Mouse (Mus musculus) left cerebral cortex, postnatal 10 days (tissue): ENCODE results near the gene Gm42517. TPM values are rescaled to one million over a fixed set of nuclear protein-coding genes. Genes with fewer than 3 reads are reported as not detected.

Experiments
- DNase-seq, 2 experiments: peaks; one replicate each; pipeline ENCODE4 v3.0.0; 2021 to 2022; ENCODE audit warnings: low spot score in 2 of 2, mixed read lengths in 1 of 2; ENCODE audit errors: extremely low spot score in 1 of 2
- intact Hi-C: fragments of 180-260 bp; cut with DNase I; formaldehyde crosslinking; loops from one replicate; pipeline ENCODE4 v1.15.1; 2025
- total RNA-seq, 2 experiments: library from RNA; stranded (reverse); gene quantifications; 2 replicates each; pipeline ENCODE4 v1.2.3; 2021

Gene Gm42517
- total RNA-seq = 10 to 100 TPM; 64.6 to 67.5 TPM

DNA sequence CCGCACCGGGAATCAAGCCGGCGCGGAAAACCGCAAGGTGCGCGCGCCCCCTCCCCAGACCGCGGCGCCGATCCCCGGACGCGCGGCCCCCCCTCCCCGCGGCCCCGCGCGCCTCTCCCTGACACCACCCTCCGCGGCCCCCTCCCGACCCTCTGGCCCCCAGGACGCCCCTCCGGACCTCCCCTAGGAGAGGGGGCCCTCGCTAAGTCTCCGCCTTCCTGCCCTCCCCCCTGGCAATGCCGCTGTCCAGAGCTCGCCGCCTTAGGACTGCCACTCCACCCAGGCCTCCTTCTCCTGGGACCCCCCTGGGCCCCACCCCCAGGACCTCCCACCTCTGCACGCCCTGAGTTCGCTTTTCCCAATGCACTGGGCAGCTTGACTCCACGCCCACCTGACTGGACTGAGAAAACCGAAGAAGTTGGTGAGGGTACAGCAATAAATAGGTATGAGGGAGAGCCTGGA is at the start of gene Gm42517:
Gene Gm42517 (minus strand): TSS at position 52 of the 462 bp plus-strand sequence.
- intact Hi-C loops = loop anchor here (5.0 kb wide), 2 partner anchors 64 to 94 kb away; partner anchors contain the start of genes Atp5k and Pcgf3
- DNase-seq = peak in 1 of 2 experiments; percentile 67

DNA sequence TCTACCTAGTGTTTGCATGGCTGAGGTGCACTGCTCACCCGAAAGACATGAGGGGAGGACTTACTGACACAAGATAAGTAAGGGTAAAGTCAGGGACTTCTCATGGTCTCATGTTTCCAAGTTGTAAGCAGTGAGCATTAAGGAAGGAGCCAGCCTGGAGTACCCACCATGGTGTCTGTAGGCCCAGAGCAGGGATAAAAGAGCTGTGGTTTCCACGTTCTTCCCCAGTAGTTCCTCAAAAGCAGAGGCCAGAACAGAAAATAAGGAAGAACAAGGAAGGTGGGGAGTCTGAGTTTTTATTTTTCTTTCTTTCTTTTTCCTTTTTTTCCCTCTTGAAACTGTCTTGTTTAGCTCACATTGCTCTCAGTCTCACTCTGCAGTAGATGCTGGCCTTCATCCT is 47.0 kb upstream of the Gm42517 start:
- intact Hi-C loops = no loop called here
- DNase-seq = no peak

GRCm38 (mm10) chr5:108406977-108407376 is 39.3 kb upstream of the Gm42517 start:
- intact Hi-C loops = no loop called here
- DNase-seq = no peak

GRCm38 (mm10) chr5:108405460-108405859 is 37.7 kb upstream of the Gm42517 start:
- DNase-seq = no peak
- intact Hi-C loops = no loop called here

DNA sequence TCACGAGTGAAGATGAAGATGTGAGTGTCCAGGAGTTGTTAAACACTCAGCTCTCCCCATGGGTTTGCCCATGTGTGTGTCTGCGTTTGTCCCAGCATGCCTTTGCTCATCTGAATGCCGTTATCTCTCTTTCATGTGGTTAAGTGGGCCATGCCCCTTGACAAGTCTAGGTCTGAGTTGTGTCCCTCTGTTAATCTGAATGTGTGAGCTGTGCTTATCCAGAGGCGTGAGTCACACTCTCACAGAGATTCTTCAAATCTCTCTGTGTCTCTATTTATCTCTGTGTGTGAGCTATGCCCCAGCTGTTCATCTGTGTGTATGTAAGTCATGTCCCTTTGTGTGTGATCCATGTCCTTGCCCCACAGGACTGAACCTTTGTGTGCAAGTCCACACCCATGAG is 35.7 kb upstream of the Gm42517 start:
- intact Hi-C loops = no loop called here
- DNase-seq = no peak

GRCm38 (mm10) chr5:108389744-108390143 is 22.0 kb upstream of the Gm42517 start:
- DNase-seq = no peak
- intact Hi-C loops = no loop called here

DNA sequence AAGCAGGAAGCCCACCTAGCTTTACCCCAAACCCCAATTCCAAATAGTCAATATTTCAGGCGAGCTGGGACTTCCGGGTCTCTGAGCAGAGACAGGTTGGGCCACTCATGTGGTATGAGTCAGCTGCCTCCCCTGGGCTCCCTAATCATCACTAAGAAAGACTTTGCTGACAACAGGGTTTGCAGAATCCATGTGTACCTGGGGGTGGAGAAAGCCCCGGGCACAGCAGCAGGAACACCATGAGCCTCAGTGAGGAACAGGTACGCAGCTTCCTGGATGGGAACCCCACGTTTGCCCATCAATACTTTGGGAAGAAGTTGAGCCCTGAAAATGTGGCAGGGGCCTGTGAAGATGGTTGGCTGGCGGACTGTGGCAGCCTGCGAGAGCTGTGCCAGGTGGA is 20.5 kb upstream of the Gm42517 start, which contains the start of gene Pde6b:
Gene Pde6b (plus strand): TSS at position 191 of the 400 bp plus-strand sequence.
- DNase-seq = no peak
- intact Hi-C loops = no loop called here

DNA sequence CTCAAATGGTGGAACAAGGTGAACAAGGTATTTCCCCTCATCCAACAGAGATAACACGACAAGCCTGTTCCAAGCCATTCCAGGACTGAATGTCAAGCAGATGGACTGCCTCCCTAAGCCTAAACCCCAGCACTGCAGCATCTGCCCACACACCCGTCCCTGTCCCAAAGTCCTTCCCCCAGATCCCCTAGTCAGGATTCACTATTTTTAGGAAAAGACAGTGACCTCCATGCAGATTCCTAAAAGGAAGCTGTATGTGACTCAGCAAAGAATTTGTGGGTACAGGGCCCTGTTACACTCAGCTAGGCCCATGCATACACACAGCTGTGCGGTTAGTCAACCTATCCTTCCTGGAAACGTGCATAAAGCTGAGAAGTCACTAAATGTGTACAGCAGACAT is 18.7 kb upstream of the Gm42517 start:
- intact Hi-C loops = no loop called here
- no peak for DNase-seq

DNA sequence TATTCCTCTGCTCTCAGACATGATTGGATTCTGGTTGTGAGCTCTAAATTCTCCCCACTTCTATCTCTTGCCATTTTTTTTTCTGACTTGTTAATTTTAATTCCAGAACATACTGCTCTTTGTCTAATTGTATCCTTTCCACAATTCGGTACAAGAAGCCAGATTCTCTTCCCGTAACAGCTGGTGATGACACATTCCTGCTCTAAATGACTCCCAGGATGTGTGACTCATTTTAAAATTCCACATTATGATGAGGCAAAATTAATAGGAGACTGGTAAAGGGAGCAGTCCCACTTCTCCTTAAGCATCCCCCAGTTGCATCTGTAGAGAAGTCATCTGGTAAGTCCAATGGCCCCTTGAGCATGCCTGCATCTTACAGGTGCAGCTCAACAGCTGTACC is 17.9 kb upstream of the Gm42517 start:
- intact Hi-C loops = no loop called here
- no peak for DNase-seq

DNA sequence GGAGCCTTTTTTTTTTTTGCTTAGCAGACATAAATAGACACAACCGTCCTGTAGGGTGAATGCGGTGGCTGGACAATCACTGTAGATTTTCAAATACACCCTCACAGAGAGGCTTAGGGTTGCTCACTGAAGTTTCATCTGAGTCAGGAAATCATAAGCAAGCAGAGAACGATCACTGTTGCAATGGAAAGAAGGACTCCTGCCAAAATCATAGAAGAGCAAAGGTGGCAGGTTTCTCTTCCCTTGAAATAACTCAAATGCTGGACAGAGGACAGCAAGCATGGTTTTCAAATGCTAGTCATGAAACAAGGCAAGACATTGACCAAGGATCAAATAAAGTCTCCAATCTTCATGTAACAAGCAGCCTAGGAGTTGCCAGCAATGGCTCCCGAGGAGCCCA is 10.6 kb upstream of the Gm42517 start:
- intact Hi-C loops = no loop called here
- no peak for DNase-seq

- intact Hi-C loops = no loop called here
- no peak for DNase-seq
Measured at GRCm38 (mm10) chr5:108376059-108376458, 8.3 kb upstream of the Gm42517 start.

DNA sequence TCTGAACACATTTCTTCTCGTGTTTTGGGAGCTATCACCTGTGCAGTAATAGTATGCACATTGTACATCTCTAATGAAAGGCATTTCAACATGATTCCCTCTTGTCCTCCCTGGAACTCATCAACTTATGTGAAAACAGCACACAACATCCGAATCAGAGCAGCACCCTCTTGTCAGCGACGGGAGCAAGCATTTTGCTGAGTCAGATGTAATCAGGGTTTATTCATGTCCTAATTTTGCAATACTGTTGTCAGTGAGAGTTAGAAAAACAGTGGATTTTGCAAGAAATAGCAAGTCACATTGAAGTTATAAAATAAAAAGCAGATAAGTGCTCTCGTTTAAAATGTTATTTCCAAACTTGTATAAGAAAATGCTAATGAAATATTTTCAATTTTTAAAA is 6.4 kb upstream of the Gm42517 start:
- no peak for DNase-seq
- intact Hi-C loops = no loop called here

DNA sequence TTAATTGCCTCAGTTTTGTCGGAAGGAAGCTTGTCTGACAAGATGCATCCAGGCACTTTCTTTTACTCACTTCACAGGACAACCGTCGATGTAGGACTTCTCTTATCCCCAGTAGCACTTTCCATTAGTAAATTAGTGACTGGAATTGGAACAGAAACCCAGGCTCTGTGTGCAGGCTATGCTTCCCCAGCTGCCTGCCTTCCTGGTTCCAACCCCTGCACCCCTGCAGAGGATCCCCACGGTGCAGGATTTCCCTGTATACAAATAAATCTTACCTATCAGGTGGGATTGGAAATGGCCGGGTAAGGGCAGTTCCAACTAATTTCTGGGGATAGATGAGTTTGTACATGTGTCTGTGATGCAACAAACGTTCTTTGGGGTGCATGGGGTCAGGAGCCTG is 2.2 kb upstream of the Gm42517 start:
- no peak for DNase-seq
- intact Hi-C loops = loop anchor here (5.0 kb wide), 2 partner anchors 62 to 92 kb away; partner anchors contain the start of genes Atp5k and Pcgf3

DNA sequence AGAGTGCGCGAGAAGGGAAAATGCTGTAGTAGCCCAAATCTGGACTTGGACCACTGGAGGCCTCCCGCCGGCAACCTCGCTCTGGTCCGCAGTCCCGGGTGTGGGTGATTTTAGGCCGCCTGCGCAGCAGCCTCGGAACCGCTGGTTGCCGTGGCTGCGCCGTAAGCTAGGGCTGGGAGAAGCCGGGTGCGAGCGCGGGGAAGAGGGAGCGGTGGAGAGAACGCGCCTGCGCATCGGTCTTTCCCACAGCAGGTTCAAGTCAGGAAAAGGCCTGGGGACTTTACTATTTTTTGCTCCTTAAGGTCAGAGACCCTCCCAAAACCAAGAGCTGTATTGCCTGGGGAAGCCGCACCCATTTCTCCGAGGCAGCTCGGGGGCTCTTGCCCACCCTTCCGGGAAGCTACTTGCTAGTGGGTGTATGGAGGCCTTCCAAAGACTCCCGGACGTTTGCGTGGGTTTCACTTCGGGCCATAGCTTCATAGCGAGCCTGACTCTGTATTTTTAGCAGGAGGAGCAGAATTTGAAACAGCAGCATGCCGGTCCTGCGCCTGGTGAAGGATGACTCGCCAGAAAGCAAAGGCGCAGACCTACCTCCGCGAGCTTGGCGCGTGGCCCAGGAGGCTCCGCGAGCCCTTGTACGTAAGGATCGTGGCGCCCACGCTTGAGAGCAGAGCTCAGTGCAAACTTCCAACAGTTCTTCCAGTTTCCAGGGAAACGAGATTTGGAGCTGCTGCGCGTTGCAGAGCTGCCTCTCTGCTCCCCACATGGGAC is 1.3 kb upstream of the Gm42517 start:
- intact Hi-C loops = loop anchor here (5.0 kb wide), 2 partner anchors 63 to 93 kb away; partner anchors contain the start of genes Atp5k and Pcgf3
- DNase-seq = peak; percentile 82 to 86

- no peak for DNase-seq
- intact Hi-C loops = loop anchor here (5.0 kb wide), 2 partner anchors 64 to 94 kb away; partner anchors contain the start of genes Atp5k and Pcgf3
Measured at GRCm38 (mm10) chr5:108368446-108368845, 724 bp upstream of the Gm42517 start.

- DNase-seq = peak in 1 of 2 experiments; percentile 61
- intact Hi-C loops = loop anchor here (5.0 kb wide), 2 partner anchors 65 to 95 kb away; partner anchors contain the start of genes Atp5k and Pcgf3
Measured at GRCm38 (mm10) chr5:108366984-108367841, 509 bp downstream of the Gm42517 start.

- intact Hi-C loops = loop anchor here (5.0 kb wide), 2 partner anchors 66 to 96 kb away; partner anchors contain the start of genes Atp5k and Pcgf3
- peak in 1 of 2 experiments; percentile 48 for DNase-seq
Measured at GRCm38 (mm10) chr5:108366328-108366983, 1.3 kb downstream of the Gm42517 start.

DNA sequence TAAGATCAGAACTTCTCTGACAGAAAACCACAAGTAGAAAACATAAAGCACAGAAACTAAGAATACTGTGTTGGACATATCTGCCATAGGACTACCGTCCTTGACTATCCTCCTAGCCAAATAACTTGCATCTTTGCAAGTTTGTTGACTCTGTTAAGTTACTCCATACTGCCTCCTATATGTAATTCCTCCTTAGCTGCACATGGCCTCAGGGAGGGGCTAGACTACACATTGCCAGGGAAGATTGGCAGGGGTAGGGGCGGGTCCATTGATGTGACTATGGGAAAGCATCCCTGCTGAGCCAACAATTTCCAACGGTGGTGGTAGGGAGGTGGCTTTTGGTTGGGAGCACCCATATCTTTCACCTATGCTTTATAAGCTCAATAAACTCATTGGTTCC is 5.4 kb downstream of the Gm42517 start:
- intact Hi-C loops = no loop called here
- no peak for DNase-seq

GRCm38 (mm10) chr5:108360211-108360610 is 7.5 kb downstream of the Gm42517 start:
- no peak for DNase-seq
- intact Hi-C loops = no loop called here
